Mouse (Mus musculus) left cerebral cortex, adult 6 months (tissue): ENCODE data around the gene Asap2. TPM values are rescaled to one million over a fixed set of nuclear protein-coding genes. Genes with fewer than 3 reads are reported as not detected.

Source experiments
- long read RNA-seq, 2 experiments: library from polyadenylated mRNA; unstranded; transcript quantifications; one replicate each; pipeline ENCODE4 v2.0.0; 2019 to 2020
- polyA plus RNA-seq: library from polyadenylated mRNA; unstranded; fragments of <200 nt; fragmentation: Nextera tagmentation; gene quantifications from 2 replicates; pipeline ENCODE4 v1.2.3, GENCODE M21; 2021

Gene Asap2
- polyA plus RNA-seq, result 4.1 and 14.8 TPM in 2 replicates
- long read RNA-seq, experiment 1, partial matches to known transcripts, result 9 of 27 reads
- long read RNA-seq, experiment 1, other reads (novel, unspliced or antisense), result 18 of 27 reads
- long read RNA-seq, experiment 2, partial matches to known transcripts, result 1 of 7 reads
- long read RNA-seq, experiment 2, other reads (novel, unspliced or antisense), result 6 of 7 reads

DNA sequence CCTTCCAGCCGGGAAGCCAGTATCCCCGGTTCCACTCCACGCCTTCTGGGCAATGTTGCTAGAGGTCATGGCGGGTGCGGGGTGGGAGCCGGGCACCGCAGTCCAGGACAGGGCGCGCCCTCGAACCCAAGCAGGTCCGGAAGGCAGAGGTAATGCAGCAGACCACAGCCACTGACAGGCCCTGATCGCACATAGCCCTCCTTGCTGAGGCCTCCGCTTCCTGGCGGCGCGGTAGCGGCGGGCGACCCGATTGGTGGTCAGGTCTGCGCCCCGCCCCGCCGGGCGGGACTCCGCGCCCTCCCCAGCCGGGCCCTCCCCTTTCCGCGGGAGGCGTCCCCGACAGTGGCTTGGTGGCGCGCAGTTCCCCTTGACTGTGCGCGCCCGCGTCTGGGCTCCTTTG lies at the start of gene Asap2:
Gene Asap2 (plus strand): TSS at position 328 of the 400 bp plus-strand sequence.

DNA sequence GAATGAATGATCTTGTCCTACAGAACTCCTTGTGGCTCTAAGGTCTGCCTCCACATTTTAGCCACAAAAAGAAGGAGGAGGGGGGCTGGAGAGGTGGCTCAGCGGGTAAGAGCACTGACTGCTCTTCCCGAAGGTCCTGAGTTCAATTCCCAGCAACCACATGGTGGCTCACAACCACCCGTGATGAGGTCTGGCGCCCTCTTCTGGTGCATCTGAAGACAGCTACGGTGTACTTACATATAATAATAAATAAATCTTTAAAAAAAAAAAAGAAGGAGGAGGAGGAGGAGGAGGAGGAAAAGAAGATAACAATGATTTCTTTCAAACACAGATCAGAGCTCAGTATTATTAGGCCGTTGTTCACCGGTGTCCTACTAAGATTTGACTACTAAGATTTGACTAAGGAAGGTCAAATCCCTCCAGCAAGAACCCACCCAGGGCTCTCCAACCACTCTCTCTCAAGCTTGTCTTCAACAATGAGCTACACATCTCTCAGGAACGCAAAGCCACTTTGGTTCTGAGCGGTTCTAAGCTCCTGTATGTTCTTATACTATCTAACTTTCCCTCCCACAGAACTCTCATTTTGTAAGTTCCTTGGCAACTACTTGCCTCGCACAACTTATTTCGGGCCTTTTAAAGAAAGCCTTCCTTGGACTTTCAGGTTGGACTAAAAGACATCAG lies 294.6 kb downstream of the Asap2 start, which contains the start of gene Cpsf3:
Gene Cpsf3 (plus strand): TSS at position 631 of the 681 bp plus-strand sequence.

DNA sequence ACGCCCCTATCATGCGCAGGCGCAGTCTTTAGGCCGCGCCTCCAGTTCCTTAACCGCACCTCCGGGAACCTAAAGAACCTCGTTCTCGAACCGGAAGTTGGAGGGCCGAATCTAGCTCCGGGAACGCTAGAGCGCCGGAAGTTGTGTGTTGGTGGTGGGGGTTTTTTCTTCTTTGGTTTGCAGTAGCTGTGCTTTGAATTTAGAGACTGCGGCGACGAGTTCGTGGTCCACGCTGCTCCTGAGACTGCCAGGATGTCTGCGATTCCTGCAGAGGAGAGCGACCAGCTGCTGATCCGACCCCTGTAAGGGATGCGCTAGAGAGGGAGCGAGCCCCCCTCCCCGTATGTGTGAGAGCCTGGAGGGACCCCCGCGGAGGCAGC lies 296.0 kb downstream of the Asap2 start, which contains the start of gene Itgb1bp1:
Gene Itgb1bp1 (minus strand): TSS at position 42 of the 380 bp plus-strand sequence.

DNA sequence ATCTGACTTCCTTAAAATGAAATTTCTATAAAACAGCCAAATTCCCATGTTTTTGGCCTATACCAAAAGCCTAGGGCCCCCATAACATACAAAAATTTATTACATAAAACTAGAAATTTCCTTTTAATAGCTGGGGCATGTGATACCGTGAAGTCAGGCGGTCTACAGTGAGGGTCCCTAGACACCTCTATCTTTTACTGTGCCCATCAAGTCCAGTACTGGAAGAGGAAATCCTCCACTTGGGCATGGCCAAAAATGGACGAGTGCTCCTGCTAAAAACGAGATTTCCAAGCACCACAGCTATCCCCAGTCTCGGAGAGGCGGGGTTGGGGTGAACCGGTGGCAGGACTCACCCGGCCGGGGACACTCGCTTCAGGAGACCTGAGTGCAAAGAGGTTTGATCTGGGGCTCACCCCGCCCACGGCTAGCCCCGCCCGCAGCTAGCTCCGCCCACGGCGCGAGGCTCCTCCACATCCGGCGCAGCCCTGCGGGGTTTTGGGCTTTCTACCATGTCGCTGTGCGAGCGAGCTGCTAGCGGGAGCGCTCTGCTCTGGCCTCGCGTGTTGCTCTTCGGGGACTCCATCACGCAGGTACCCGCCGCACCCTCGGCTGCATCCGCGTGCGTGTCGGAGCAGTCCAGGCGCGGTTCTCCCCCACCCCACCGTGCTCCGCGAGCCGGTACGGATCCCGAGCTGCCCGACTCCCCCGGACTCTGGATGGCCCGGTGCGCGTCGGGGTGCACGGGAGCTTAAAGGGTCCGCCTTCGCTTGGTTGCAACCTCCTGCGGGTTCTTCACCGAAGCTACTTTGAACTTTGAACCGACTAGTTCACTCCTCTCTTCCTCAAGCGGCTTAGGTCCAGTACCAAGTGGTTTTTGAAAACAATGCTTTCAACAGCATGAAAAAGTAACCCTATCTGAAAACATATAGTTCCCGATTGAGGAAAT lies 325.9 kb downstream of the Asap2 start, which contains the start of gene Iah1:
Gene Iah1 (plus strand): TSS at position 467 of the 946 bp plus-strand sequence.

